Mouse (Mus musculus): ENCODE measurements at regions not wholly inside any gene's neighbourhood (a gene's known extent, or its start where the extent isn't known, plus 50 kb on each side); places are given as distances from the start of the nearest gene placed in this dataset.
A peak's percentile ranks its signal among the peaks of the same experiment; 100 is the strongest.

DNA sequence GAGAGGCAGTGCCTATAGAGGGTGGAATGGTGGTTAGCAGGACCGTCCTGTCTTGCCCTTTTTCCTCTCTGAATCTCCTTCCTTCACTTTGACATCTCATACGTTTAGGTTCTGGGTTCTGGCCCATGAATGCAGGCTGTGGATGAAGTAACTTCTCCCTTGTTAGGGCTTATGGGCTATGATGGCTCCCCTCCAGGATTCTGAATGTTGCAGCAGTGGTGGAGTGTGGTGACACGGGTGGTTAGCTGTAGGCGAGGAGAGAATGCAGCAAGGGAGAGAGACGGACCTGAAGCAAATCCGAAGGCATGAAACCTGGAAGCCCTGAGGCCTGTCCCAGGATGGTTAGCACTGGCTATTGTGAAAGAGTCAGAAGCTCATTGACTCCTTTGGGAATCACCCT is 204.4 kb upstream of the Gm5148 start:
- DNase-seq (ENCODE audit: low spot score in 2 of 2), result no peak

DNA sequence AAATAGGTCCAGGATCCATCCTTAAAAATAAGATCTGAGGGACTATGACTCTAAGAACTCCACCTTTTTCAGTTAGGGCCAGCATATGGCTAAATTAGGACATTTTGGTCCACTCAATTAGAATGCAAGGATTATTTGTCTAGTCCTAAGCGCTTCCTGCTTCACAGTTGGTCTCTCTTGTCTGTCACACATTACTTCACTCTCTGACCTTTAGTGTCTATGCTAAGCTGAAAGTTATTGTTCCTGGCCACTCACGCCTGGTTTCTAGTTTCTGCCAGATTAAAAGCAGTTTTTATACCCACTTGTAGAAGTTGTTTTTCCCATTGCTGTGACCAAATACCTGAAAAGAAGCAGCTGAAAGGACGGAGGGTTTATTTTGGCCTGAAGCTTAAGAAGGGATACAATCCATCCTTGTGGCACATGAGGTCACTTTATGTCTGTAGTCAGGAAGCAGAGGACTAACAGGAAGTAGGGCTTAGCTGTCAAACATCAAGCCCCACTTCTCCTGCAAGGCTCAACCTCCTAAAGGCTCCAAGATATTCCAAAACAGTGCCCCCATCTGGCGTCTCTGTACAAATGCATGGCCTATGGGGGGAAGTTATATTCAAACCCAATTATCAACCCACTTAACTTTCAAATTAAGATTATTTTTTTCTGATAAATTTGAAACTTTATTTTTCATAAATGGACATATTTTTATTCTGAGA is 195.3 kb upstream of the Gm5148 start:
- DNase-seq (ENCODE audit: low spot score in 2 of 2), result no peak

DNA sequence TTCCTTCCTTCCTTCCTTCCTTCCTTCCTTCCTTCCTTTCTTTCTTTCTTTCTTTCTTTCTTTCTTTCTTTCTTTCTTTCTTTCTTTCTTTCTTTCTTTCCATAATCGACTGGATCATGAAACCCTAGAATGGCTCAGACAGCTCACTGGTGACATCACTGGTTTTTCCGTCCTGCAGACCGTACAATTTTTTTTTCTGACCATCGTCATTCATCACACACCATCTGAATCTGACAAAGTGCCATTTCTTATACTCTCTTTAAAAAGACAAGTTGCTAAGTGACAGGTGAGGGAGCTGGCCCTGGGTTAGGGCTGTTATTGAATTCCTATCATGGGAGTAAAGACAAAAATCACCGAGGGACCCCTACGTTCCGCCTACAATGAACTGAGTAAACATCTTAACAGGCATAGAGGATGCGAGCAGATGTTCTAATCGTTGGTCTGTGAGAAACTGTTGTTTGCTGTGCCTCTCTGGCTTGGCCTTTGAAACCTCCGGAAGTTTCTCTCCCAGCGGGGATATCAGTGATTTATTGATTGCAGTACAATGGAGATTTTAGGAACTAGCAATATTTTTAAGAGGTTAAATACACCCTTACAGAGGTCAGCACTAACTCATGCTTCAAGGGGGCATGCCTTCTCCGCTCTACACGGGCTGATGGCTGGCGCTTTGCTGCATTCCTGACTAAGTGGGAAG is 192.6 kb upstream of the Gm5148 start:
- DNase-seq (ENCODE audit: low spot score in 2 of 2), result no peak

DNA sequence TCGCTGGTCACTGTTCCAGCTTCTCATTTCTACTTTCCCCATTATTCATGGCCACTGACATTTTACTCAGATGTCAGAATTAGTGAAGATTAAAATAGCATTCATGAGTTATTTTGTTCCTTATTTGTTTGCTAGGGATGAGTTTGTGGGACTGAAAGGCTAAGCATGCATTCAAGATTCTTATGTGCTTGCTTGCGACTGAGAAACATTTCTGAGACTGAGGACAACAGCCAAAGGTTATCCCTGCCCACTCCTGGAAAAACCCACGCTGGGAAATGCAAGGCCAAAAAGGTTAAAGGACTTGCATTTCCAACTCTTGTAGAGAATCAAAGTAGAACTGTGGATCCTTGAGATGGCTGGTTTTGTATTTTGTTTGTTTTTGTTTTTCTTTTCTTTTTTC is 192.0 kb upstream of the Gm5148 start:
- no peak for DNase-seq (ENCODE audit: low spot score in 2 of 2)

DNA sequence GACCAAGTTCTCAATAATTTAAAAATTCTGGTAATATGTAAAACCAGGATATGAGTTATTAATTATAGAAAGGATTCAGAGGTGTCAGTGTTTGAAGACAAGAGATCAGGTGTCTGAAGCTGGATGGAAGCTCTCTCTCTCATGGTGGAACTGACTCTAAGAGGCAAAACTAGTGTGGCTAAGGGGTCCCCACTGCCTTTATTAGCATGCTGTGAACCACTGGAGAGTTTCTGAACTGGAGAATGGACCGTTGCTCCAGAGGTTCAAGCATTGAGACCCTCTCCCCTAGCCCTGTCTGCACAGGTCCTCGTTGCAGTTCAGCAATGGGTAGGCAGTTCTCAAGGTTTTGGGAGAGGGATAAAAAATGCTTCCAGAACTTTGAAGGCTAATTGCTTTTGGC is 191.4 kb upstream of the Gm5148 start:
- DNase-seq (ENCODE audit: low spot score in 2 of 2), result no peak

DNA sequence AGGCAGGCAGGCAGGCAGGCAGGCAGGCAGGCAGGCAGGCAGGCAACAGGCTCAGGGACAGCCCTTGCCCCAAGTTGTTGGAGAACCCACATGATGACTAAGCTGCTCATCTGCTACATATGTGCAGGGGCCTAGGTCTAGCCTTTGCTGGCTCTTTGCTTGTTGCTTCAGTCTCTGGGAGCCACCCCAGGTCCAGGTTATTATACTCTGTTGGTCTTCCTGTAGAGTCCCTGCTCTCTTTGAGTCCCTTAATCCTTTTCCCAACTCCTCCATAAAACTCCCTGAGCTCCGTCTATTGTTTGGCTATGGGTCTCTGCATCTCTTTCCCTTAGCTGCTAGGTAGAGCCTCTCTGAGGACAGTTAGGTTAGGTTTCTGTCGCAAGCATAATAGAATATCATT is 189.8 kb upstream of the Gm5148 start:
- no peak for DNase-seq (ENCODE audit: low spot score in 2 of 2)

DNA sequence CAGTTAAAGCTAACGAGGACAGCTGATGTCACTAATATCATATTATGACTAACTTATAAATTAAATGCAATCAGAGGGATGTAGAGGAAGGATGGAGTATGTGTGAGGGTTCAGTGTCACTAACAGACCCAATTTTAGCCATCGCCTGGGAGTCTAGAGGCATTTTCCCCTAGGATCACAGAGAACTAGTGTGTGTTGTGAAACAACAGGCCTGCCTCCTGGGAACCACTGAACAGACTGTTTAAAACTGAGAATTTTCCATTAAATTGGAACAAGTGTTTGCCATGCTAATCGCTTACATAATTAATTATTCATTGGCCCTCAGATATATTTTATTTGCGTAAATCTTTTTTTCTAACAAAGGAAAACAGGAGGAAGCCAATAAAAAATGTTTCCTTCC is 185.5 kb upstream of the Gm5148 start:
- DNase-seq (ENCODE audit: low spot score in 2 of 2), result no peak

DNA sequence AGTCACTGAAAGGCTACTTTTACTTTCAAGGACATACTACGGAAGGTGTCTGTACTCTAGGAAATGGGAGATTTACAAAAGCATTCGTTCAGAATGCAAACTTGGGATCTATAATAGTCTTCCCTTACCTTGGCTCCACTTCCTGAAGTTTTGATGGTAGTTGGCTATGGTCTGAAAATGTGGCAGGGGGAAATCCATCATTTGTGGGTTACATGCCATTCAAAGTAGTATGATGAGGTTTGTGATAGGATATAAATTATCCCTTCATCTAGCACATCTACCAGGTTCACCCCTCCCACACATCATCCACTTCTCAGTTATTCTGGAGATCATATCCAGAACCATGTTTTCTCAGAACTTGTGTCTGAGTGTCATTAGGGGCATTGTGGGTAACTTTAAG is 184.7 kb upstream of the Gm5148 start:
- DNase-seq (ENCODE audit: low spot score in 2 of 2), result no peak

DNA sequence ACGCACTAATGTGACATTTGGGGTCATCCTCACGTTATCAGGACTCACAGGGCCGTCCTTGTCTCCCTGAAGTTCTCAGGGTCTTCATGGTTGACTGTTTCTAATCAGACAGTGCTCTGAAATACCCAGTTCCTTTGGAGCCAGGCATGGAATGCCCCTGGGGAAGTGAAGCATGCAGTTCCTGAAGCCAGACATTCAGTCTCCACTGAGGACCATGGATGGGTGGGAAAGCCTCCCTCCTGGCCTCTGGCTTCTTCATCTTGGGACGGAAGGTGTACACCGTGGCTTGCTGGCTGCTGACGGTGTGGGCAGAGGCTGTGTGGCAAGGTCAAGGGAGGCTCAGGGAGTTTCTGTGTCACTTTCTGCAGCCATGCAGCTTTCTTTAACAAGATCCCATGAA is 184.2 kb upstream of the Gm5148 start:
- no peak for DNase-seq (ENCODE audit: low spot score in 2 of 2)

DNA sequence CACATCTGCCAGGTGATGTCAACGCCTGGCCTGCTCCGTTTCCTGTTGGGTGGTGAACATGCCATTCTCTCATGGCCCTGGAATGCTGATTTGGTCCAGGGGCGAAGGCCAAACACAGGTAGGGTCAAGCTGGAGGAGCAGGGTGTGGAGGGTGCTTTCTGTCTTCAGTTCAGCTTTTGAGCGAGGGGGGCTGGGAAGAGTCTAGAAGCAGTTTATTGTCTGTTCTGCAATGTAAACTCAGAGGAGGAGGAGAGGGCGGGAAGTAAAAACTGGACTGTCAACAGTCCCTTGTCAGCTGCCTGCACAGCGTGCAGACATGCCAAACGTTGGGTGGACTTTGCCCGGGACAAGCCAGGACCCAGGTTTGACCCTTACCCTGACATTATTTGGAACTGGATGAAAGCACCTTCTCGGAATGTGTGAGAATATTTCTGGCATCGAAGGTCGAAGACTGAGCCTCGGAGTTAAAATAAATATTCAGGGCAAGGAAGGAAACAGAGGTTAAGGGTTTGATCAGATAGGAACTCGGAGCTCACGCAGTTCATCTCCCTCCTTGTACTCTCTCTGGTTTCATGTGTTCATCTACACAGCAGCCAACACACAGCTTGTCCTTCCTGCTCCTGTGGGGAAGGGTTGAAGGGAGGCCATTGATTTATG is 183.3 kb upstream of the Gm5148 start:
- DNase-seq (ENCODE audit: low spot score in 2 of 2), result peak; percentile 51 to 56

DNA sequence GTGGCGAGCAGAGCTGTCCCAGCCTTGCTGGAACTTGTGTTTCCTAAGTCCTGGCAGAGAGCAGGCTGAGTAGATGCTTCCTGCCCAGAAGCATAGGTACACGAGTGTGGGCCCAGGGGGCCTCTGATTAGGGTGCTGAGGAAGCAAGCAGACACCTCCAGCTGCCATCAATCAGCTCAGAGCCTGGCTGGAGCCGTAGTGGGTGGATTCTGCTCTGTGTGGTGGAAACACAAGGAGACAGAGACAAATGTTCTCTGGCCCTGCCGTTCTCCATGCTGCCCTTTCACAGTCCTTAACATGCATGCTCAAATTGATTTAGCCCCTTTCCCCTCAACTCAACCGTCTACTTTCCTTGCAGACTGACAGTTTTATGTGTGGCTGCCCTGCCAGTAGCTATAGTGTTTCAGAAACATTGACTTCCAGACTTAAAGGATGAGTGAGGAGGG is 182.5 kb upstream of the Gm5148 start:
- no peak for DNase-seq (ENCODE audit: low spot score in 2 of 2)

DNA sequence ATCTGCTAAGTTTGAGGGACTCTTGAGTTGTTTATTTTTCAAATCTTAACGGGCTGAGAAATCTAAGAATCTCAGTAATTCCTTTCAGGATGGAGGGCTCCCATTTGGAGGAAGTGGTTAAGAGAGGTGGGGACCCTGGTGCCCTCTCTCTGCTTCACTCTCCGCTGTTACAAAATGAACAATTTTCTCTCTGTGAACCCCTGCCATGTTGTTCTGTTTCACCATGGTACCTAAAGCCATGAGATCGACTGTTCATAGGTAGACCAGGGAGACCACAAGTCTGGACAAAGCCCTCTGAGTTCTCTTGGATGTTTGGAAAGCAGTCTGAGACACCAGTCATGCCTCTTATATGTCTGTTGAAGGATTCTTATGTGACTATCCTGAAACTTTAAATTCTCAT is 179.9 kb upstream of the Gm5148 start:
- no peak for DNase-seq (ENCODE audit: low spot score in 2 of 2)

DNA sequence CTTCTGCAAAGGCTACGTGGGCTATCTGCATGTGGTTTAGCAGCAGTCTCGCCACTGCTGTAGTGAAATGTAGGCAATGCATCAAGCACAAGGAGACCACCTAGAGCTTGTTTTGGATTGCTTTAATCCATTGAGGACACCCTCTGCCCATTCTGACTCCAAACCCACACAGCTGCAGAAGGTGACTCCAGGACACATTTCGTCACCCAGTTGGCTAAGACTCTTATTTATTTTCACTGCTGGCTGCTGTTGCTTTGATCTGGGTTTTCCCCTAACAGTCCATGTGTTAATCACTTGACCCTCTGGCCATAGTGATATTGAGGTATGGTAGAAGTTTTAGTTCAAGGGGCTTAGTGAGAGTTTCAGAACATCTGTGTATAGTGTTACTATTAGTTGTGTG is 179.2 kb upstream of the Gm5148 start:
- peak in 1 of 2 experiments; percentile 21 for DNase-seq (ENCODE audit: low spot score in 2 of 2)

DNA sequence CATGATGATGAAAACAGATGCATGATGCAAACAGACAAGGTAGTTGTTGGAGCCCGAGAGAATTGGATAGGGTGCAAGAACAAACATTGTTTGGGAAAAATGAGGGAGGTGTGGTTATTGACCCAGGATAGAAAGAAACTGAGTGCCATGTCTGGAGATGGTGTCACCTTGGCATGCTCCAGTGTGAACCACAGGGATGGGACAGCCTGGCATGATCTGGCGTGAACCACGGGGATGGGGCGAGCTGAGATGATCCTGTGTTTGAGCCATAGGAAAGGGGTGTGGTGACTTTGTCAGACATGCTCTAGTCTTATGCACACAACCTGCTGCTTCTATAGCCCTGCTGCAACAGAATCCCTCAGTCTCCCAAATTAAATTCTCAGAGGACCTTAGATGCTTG is 178.7 kb upstream of the Gm5148 start:
- no peak for DNase-seq (ENCODE audit: low spot score in 2 of 2)

DNA sequence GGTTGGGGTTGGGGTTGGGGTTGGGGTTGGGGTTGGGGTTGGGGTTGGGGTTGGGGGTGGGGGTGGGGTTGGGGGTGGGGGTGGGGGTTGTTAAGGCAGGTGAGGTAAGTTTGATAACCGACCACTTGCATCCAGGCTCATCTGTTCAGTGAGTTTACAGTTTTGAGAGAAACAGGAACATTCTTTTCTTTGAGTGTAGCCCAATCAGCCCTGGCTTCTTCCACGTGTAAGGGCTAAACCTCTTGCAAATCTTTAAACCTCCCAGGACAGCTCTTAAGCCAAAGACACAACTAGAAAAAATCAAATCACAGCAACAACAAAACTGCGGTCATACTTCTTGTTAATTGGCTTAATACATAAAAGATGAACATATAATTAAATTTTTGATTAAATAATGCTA is 173.1 kb upstream of the Gm5148 start:
- no peak for DNase-seq (ENCODE audit: low spot score in 2 of 2)

DNA sequence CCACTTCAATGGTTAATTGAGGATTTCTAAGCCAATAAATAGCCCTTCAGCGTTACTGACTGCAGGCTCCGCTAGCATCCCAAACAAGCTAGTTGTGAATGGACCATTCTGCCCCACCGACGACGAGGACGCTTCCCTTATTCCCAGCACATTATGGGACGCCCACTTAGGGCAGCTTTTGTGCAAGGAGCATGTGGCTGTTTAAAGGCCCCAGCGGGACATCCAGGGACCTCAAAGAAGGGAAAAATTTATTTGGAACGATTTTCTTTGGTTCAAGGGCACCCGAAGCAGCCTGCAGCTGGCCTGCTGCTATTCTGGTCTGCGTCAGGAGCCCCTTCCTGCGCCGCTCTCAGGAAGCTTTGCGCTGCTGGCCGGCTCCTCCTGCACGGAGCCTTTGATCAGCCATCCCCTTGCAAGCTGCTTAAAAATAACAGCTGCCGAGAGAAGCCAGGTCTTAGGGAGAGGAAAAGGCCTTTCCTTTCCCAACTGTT is 172.6 kb upstream of the Gm5148 start:
- DNase-seq (ENCODE audit: low spot score in 2 of 2), result no peak

DNA sequence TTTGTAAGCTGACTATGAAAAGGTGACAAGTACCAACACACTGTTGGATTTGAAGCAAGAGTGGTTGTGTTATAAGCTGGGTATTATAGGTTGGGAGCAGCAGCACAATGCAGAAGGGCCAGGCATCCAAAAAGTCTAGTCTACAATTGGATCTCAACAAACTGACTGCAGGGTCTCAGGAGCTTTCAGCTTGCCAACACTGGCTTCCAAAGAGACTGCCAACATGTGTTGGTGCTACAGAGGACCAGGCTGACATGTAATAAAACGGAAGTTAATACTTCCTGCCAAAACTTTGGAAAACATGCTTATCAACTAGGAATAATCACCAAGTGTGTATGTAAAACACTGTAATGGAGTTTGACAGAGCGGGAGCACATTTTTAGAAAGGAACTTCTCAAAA is 170.3 kb upstream of the Gm5148 start:
- DNase-seq (ENCODE audit: low spot score in 2 of 2), result no peak

DNA sequence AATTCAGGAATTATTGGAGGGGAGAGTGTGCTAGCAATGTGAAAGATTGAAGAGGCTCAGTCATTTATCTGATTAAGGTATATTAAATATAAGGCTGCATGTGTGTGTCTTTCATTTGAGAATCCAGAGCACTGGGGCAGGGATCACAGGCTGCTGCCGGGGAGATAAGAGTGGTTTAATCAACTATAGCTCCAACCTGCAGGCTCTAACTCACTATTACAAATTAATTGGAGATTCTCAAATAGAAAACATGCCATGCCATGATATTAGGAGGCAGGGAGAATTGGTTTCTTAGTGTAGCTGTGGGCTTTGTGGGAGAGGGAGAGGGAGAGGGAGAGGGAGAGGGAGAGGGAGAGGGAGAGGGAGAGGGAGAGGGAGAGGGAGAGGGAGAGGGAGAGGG is 165.9 kb upstream of the Gm5148 start:
- DNase-seq (ENCODE audit: low spot score in 2 of 2), result no peak

DNA sequence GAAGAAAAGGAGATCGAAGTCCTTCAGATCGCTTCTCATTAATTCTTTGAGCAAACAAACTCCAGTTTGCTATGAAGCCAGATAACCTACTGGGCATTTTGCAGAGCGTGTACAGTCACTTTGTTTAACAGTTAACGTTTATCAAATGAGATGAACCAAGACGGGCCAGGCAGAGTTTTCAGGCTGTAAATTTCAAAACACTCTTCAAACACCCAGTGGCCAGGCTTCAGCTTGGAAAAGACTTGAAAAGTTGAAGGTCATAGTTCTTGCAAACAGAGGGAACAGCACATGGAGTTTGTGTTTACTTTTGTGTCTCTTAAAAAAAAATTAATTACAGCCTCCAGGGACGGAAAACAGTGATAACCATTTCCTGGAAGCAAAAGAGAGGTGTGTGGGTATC is 164.2 kb upstream of the Gm5148 start:
- DNase-seq (ENCODE audit: low spot score in 2 of 2), result no peak

DNA sequence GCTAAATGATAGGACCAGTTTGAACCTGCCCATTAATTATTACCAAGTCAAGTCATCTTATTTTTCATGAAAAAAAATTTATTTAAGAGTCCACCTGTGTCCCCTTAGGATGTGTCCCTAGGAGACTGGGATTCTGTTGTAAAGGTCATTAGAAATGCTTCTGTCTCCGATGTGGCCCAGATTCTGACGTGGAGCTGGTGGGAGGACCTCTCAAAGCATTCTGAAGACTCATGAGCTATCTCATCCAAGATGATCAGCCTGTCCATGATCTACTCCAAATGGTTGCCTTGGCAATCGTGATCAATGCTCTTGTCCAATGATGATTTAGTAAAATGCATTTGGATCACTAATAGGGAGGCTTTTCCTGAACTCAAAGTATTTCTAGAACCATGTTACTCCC is 163.4 kb upstream of the Gm5148 start:
- no peak for DNase-seq (ENCODE audit: low spot score in 2 of 2)

DNA sequence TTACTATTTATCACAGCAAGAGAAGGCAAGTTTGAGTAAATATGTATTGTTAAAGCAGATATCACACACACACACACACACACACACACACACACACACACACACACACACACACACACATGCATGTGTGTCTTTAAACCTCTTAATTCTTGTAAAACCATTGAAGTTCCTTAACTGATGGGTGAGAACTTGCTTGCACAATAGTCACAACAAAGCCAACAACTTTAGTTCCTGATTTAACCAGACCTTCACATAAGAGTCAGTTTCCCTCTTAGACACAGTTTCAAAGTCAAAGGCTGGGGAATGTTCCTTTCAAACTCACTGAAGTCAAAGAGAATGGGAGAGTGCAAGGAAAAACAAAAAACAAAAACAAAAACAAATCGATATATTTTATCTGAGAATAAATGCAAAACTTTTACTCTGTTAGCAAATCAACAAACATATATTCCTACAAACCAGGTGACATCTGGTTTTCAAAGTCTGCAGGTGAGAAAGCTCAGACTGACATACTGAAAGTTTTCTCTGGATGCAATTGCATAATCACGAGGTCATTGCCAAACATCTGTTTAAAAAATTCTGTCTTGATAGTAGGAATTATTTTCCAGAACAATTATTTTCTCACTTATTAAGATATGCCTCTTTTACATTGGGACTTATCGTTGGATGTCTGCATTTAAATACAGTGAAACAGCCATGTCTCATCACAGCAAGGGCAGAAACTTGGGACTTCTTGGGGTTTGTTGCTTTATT is 162.6 kb upstream of the Gm5148 start:
- DNase-seq (ENCODE audit: low spot score in 2 of 2), result no peak

DNA sequence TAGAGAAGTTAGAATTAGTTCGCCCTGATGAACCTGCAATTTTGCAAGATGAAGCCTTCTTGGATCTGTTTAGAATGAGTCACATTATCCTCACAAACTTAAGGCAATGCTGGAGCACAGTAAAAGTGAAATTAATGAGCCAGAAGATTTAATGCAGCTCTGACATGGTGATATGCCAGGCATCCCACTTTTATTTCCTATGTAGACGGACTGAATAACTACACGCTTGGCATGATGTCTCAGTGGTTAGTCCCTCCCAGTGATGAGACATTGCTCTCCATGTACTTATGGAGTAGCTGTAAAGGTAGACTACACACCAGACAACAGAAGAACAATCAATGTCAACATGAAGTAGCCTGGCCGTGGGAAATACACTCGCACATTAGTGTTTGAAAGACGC is 161.5 kb upstream of the Gm5148 start:
- DNase-seq (ENCODE audit: low spot score in 2 of 2), result no peak
